Mouse (Mus musculus): ENCODE measurements at regions not wholly inside any gene's neighbourhood (a gene's known extent, or its start where the extent isn't known, plus 50 kb on each side); places are given as distances from the start of the nearest gene placed in this dataset.

DNA sequence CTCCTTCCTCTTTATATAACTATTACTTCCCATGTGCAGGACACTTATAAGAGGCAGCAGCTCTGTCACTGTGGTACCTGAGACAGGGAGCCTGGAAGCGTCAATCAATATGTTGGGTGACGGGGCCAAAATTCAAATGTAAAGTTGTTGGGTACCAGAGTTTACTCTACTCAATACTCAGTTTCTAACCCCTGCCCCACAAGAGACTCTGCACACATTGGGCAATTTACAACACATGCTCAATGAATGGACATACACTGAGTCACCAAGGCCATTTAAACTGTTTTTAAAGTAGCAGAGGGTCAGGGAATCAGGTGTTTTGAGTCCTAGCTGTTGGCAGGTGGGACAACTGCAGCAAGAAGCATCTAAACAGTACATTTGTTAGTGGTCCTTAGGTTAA lies 176.4 kb upstream of the Sall1 start:
- TF ChIP-seq CTCF (IDR thresholded peaks at IDR 0.05; ENCODE audit: insufficient read depth, low read length): no peak
- TF ChIP-seq POLR2A (IDR thresholded peaks at IDR 0.05; ENCODE audit: borderline replicate concordance, extremely low read depth, low read depth, low read length): no peak

All from lung, adult 2 months (tissue).